10 mouse cellular contexts compared by ENCODE assay signal in genomic region chr5:20078931-20079330, GRCm38 (mm10).
"Had no signal": no experiment of that assay in that cellular context is flagged by ENCODE, and none has a peak within 500 bp of the region (broad histone marks: within the 10 kb centered on the region; RNA-seq: fewer than 3 reads in every experiment).

No protein-coding gene starts in this region.

- DNase-seq: kidney, adult 18-20 months; kidney, postnatal 10 days; kidney, postnatal 4 days; lung, embryonic 14.5 days; lung, postnatal 10 days; lung, postnatal 4 days; right cerebral cortex, postnatal 25 days; spleen, adult 18-20 months; thymus, adult 18-20 months; thymus, postnatal 14 days had no signal
